Mouse (Mus musculus): ENCODE results near the gene Ston2.

Gene Ston2

GRCm38 (mm10) chr12:91660640-91661417 lies 127.4 kb downstream of the Ston2 start:
- DNase-seq (ENCODE audit: low spot score), result no peak

GRCm38 (mm10) chr12:91654399-91655122 lies 133.6 kb downstream of the Ston2 start:
- DNase-seq (ENCODE audit: low spot score), result no peak

- DNase-seq (ENCODE audit: low spot score), result no peak
These were observed 139.8 kb downstream of the Ston2 start for GRCm38 (mm10) chr12:91648426-91648825.

GRCm38 (mm10) chr12:91645361-91646123 lies 142.6 kb downstream of the Ston2 start:
- no peak for DNase-seq (ENCODE audit: low spot score)

GRCm38 (mm10) chr12:91643221-91643620 lies 145.0 kb downstream of the Ston2 start:
- no peak for DNase-seq (ENCODE audit: low spot score)

GRCm38 (mm10) chr12:91642426-91643093 lies 145.6 kb downstream of the Ston2 start:
- no peak for DNase-seq (ENCODE audit: low spot score)

GRCm38 (mm10) chr12:91641631-91642141 lies 146.5 kb downstream of the Ston2 start:
- DNase-seq (ENCODE audit: low spot score), result no peak

- no peak for DNase-seq (ENCODE audit: low spot score)
These were observed 147.1 kb downstream of the Ston2 start for GRCm38 (mm10) chr12:91641133-91641532.

- DNase-seq (ENCODE audit: low spot score), result peak; percentile 41
These were observed 147.5 kb downstream of the Ston2 start for GRCm38 (mm10) chr12:91640712-91641111.

GRCm38 (mm10) chr12:91638351-91638750 lies 149.8 kb downstream of the Ston2 start:
- peak; percentile 25 for DNase-seq (ENCODE audit: low spot score)

GRCm38 (mm10) chr12:91637136-91637909 lies 150.9 kb downstream of the Ston2 start:
- DNase-seq (ENCODE audit: low spot score), result no peak

GRCm38 (mm10) chr12:91626482-91626881 lies 161.7 kb downstream of the Ston2 start:
- no peak for DNase-seq (ENCODE audit: low spot score)

- DNase-seq (ENCODE audit: low spot score), result peak; percentile 22
These were observed 163.2 kb downstream of the Ston2 start for GRCm38 (mm10) chr12:91625013-91625412.

- no peak for DNase-seq (ENCODE audit: low spot score)
These were observed 178.8 kb downstream of the Ston2 start for GRCm38 (mm10) chr12:91609425-91609824.

- DNase-seq (ENCODE audit: low spot score), result no peak
These were observed 180.5 kb downstream of the Ston2 start for GRCm38 (mm10) chr12:91607678-91608077.

GRCm38 (mm10) chr12:91606651-91607050 lies 181.5 kb downstream of the Ston2 start:
- DNase-seq (ENCODE audit: low spot score), result no peak

GRCm38 (mm10) chr12:91604600-91604999 lies 183.6 kb downstream of the Ston2 start:
- no peak for DNase-seq (ENCODE audit: low spot score)

GRCm38 (mm10) chr12:91592128-91592527 lies 196.1 kb downstream of the Ston2 start:
- no peak for DNase-seq (ENCODE audit: low spot score)

GRCm38 (mm10) chr12:91591191-91591590 lies 197.0 kb downstream of the Ston2 start:
- DNase-seq (ENCODE audit: low spot score), result no peak

- DNase-seq (ENCODE audit: low spot score), result no peak
These were observed 197.5 kb downstream of the Ston2 start for GRCm38 (mm10) chr12:91590716-91591115.

Measured in ovary, postnatal 14 days (tissue).